Mouse (Mus musculus) urinary bladder, postnatal 36 days (tissue): ENCODE results near the gene Vmn2r87.
"Not testable (repeated sequence)": the region's sequence is repeated elsewhere in the genome, so short reads cannot be mapped to it uniquely, and the experiment has no call there.

Experiments used
- DNase-seq, 2 experiments: peaks; one replicate each; pipeline ENCODE4 v3.0.0; 2022; ENCODE audit warnings: low spot score in 2 of 2, mixed read lengths in 1 of 2

The Vmn2r87 gene

DNA sequence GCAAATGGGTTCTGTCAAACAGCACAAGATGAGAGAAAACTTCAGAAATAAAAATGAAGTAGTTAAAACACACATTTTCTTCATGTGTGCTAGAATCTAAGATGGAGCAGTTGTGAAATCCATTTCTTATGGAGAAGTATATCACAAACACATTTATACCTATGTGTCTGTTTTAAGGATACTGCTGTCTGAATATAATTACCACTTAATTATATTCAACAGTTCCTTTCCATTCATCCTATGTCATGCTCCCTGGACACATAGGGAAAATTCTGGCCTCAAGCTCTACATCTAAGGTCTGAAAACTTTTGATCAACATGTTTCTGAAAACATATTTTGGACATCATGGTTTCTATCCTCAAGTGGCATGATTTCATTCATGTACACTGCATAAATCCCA lies at the start of gene Vmn2r87:
Vmn2r87 (minus strand) TSS at position 101 of the 400 bp plus-strand sequence.
- DNase-seq = no peak

GRCm38 (mm10) chr10:130544331-130544730 lies 47.1 kb upstream of the Vmn2r87 start:
- DNase-seq = not testable (repeated sequence)

DNA sequence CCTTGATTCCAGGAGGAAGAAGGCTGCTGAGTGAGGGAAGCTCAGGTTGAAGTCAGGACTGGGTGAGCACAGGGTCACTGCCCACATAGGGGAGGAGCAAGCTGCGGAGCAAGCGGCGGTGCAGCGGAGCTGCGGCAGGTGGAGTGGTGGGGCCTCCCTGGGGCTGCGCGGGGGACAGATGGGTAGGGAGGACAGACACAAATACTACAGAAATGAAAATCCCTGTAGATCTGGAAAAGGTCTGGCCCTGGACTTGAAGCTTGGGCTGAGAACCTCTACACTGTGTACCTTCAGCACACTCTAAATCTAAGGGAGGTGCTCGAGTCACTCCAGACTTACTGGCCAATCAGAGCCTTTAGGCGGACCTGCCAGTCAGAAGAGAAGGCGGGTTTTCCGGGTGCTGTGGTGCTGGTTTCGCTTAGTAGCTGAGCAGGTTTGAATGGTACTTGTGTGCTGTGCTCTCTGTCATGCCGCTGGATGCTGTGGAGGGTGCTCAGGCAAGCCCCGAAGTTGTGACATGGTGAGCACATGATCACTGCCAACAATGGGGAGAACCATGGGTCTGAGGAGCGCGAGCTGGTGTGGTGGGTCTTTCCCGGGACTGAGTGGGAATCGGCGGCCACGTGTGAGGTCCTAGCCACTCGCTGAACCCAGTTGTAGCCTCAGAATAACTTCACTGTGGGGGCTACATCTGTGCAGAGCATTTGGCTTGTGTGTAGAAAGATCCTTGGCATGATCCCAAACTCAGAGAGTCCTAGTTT lies 44.9 kb upstream of the Vmn2r87 start:
- peak; percentile 71 to 73 for DNase-seq

DNA sequence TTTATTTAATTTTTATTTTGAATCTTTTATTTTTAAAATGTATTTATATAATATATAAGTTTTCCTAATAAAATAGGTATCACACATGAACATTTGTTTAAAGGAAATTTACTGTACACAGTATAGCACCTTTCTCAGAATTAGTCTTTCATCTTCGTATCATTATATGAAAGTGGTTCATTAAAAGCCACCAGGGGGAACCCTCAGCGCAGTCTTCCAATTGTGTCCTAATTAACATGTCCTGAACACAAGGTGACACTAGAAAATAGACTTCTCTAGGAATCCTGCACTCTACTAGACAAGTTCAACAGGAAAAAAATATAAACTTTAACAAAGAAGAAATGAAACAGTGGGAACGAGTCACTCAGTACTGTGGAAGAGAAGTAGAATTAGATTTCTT lies 38.9 kb upstream of the Vmn2r87 start:
- DNase-seq = no peak

DNA sequence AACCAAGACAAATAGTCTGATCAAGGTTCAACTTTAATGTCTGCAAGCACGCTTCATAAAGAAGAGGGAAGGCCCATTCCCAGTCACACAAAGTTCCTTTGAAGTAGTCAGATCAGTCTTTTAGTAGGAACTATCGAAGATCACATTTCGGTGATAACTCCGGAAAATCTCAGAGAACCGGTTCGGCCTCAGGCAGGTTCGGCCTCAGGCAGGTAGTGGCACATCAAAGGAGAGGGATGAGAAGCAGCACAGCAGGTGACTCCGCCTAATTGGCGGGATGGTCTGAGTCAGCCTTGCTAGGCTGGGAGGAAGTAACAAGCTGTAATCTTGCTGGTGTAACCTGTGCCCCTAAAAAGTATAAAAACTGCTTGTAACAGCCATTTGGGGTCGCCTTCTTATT lies 30.7 kb upstream of the Vmn2r87 start:
- peak; percentile 52 to 59 for DNase-seq

- no peak for DNase-seq
Measured at GRCm38 (mm10) chr10:130470311-130470760, 26.9 kb downstream of the Vmn2r87 start.

DNA sequence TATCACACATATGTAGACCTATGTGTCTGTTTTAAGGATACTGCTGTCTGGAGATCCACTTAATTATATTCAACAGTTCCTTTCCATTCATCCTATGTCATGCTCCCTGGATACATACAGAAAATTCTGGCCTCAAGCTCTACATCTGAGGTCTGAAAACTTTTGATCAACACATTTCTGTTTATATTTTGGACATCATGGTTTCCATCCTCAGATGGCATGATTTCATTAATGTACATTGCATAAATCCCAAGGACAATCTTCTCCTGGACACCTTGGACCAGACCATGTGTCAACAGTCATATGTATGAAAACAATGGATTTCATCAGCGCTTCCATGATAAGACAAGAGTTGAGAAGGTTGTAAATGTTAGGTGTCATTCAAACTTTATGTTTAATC lies 41.2 kb downstream of the Vmn2r87 start, which contains the start of gene Vmn2r86:
Vmn2r86 (minus strand) TSS at position 101 of the 400 bp plus-strand sequence.
- DNase-seq = not testable (repeated sequence)

- DNase-seq = no peak
Measured at GRCm38 (mm10) chr10:130444776-130445175, 52.4 kb downstream of the Vmn2r87 start.

DNA sequence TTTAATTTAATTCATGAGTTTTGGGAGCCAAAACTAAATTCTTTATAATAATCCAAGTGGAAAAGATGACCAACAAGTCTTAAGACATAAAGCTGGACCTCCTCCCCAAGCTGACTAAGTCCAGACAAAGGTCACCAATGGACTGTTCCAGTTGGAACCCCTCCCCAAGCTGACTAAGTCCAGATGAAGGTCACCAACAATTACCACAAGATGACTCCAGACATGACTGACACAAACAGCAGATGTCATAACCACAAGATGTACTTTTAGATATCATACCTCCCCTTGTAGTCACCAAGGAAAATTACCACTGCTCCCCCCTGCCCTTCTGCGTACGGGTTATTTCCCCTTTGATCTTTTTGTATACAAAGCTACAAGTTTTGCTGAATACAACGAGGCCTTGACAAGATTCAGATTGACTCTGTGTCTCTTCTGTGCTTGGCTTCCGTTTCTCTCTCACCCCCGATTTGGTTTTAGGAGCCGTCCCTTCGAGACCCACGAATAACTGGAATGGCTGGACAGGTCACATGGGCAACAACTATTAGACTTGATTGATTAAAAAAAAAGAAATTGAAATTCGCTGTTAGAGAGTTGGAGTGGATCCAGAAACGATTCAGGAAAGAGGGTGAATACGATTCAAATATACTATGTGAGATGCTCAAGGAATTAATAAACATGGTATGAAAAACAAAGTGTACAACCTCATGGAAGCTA lies 62.9 kb downstream of the Vmn2r87 start:
- not testable (repeated sequence) for DNase-seq

DNA sequence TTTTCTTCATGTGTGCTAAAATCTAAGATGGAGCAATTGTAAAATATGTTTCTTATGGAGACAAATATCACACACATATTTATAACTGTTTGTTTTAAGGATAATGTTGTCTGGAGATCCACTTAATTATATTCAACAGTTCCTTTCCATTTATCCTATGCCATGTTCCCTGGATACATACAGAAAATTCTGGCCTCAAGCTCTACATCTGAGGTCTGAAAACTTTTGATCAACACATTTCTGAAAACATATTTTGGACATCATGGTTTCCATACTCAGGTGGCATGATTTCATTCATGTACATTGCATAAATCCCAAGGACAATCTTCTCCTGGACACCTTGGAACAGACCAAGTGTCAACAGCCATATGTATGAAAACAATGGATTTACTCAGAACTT lies 67.6 kb downstream of the Vmn2r87 start, which contains the start of gene Vmn2r85:
Vmn2r85 (minus strand) TSS at position 101 of the 400 bp plus-strand sequence.
- DNase-seq = not testable (repeated sequence)

GRCm38 (mm10) chr10:130422368-130422767 lies 74.8 kb downstream of the Vmn2r87 start:
- DNase-seq = not testable (repeated sequence)
